Mouse (Mus musculus) lung, embryonic 16.5 days (tissue): ENCODE measurements around the gene Hist1h2bf. TPM values are rescaled to one million over a fixed set of nuclear protein-coding genes. Genes with fewer than 3 reads are reported as not detected.
A peak's percentile ranks its signal among the peaks of the same experiment; 100 is the strongest.
"Not testable (repeated sequence)": the region's sequence is repeated elsewhere in the genome, so short reads cannot be mapped to it uniquely, and the experiment has no call there.

Experiments used
- ATAC-seq: fragments of 200-750 bp; cut with Nextera tagmentation; 2 replicates; pipeline ENCODE4 v1.8.0; 2017; ENCODE audit warnings: low read depth, mild to moderate bottlenecking, moderate library complexity
- H3K27ac ChIP-seq: fragments of 300-500 bp; sonication (generic); 2 replicates; pipeline ENCODE4 v1.5.1; 2014; ENCODE audit warnings: mild to moderate bottlenecking, control low read depth, low read length
- H3K27me3 ChIP-seq: fragments of 300-500 bp; sonication (generic); 2 replicates; pipeline ENCODE4 v1.6.1; 2014; ENCODE audit warnings: low read depth, low read length, mixed read lengths; ENCODE audit not compliant: control insufficient read depth, insufficient read depth
- H3K36me3 ChIP-seq: fragments of 300-500 bp; sonication (generic); 2 replicates; pipeline ENCODE4 v1.6.1; 2014; ENCODE audit warnings: low read length; ENCODE audit not compliant: control insufficient read depth, insufficient read depth
- H3K4me1 ChIP-seq: fragments of 300-500 bp; sonication (generic); replicated peaks from 2 replicates; pipeline ENCODE4 v1.6.1; 2014; ENCODE audit warnings: low read length, mixed read lengths; ENCODE audit not compliant: control insufficient read depth, insufficient read depth
- H3K4me2 ChIP-seq: fragments of 300-500 bp; sonication (generic); 2 replicates; pipeline ENCODE4 v1.6.1; 2014; ENCODE audit warnings: low read depth, low read length, control low read depth
- H3K4me3 ChIP-seq: fragments of 300-500 bp; sonication (generic); 2 replicates; pipeline ENCODE4 v1.5.1; 2014; ENCODE audit warnings: mild to moderate bottlenecking, low read length, control low read depth
- H3K9ac ChIP-seq: fragments of 300-500 bp; sonication (generic); 2 replicates; pipeline ENCODE4 v1.6.1; 2014; ENCODE audit warnings: low read length, control low read depth
- H3K9me3 ChIP-seq: fragments of 300-500 bp; sonication (generic); 2 replicates; pipeline ENCODE4 v1.6.1; 2016; ENCODE audit warnings: low read length; ENCODE audit not compliant: control insufficient read depth
- WGBS: fragments of 180-500 bp; shearing (Covaris S2); extraction: QIAGEN DNeasy Blood & Tissue Kit; methylation state at CpG from one replicate; pipeline ENCODE4 v1.1.7; 2014; 5-methylcytosine and 5-hydroxymethylcytosine counted together
- polyA plus RNA-seq: library from polyadenylated mRNA; unstranded; fragments of >200 nt; fragmentation: Nextera tagmentation; extraction: Ambion mirVana; gene quantifications from 2 replicates; pipeline ENCODE4 v1.2.1, GENCODE M21; 2015

The Hist1h2bf gene
- 4.8 and 6.8 TPM in 2 replicates for polyA plus RNA-seq

GRCm38 (mm10) chr13:23573898-23574524, at the start of gene Hist1h2bf, which contains the start of gene Hist1h2ad:
Hist1h2bf (minus strand) TSS chr13:23574196.
Hist1h2ad (plus strand) TSS chr13:23574381.
- H3K27me3 ChIP-seq, H3K4me1 ChIP-seq, H3K36me3 ChIP-seq, H3K9me3 ChIP-seq: not testable (repeated sequence)
- peak; percentile 89 for ATAC-seq
- Histone ChIP-seq H3K4me3 (peak within 1 kb of the TSS; percentile 52), H3K27ac (peak within 1 kb of the TSS; percentile 91), H3K4me2 (peak within 1 kb of the TSS; percentile 85), H3K9ac (peak within 1 kb of the TSS; percentile 70)
- WGBS: 0% methylated on average over 27 of the region's 42 CpGs

GRCm38 (mm10) chr13:23622861-23623450, 49.0 kb upstream of the Hist1h2bf start:
- Histone ChIP-seq H3K27ac (peak overlapping the region; percentile 75), H3K4me3 (peak overlapping the region; percentile 65), H3K36me3 (no peaks in the 10 kb centered on the region), H3K4me1 (peaks cover 9% of the 10 kb centered on the region), H3K9ac (peak overlapping the region; percentile 53), H3K4me2 (peak overlapping the region; percentile 82), H3K9me3 (no peaks in the 10 kb centered on the region), H3K27me3 (no peaks in the 10 kb centered on the region)
- ATAC-seq: no peak
- WGBS: 26% methylated on average over 7 of the region's 7 CpGs

GRCm38 (mm10) chr13:23622175-23622671, 48.2 kb upstream of the Hist1h2bf start, which contains the start of gene Hist1h1e:
Hist1h1e (minus strand) TSS chr13:23622558.
- peak; percentile 93 for ATAC-seq
- H3K4me2 ChIP-seq: peak within 1 kb of the TSS; percentile 82
- not testable (repeated sequence) for H3K36me3 ChIP-seq, H3K4me1 ChIP-seq, H3K27me3 ChIP-seq, H3K9me3 ChIP-seq
- H3K27ac ChIP-seq: peak within 1 kb of the TSS; percentile 98
- peak within 1 kb of the TSS; percentile 65 for H3K4me3 ChIP-seq
- H3K9ac ChIP-seq: peak within 1 kb of the TSS; percentile 89
- WGBS: under 1% methylated on average over 46 of the region's 53 CpGs

GRCm38 (mm10) chr13:23621532-23622174, 47.7 kb upstream of the Hist1h2bf start:
- peak; percentile 87 for ATAC-seq
- under 1% methylated on average over 18 of the region's 18 CpGs for WGBS
- H3K27me3 ChIP-seq: no peaks in the 10 kb centered on the region
- H3K27ac ChIP-seq: peak overlapping the region; percentile 98
- H3K4me2 ChIP-seq: peak overlapping the region; percentile 82
- no peaks in the 10 kb centered on the region for H3K36me3 ChIP-seq
- peak overlapping the region; percentile 89 for H3K9ac ChIP-seq
- H3K9me3 ChIP-seq: no peaks in the 10 kb centered on the region
- H3K4me3 ChIP-seq: peak overlapping the region; percentile 65
- peaks cover 9% of the 10 kb centered on the region for H3K4me1 ChIP-seq

- peak; percentile 88 for ATAC-seq
- under 1% methylated on average over 27 of the region's 27 CpGs for WGBS
- no peaks in the 10 kb centered on the region for H3K9me3 ChIP-seq
These were observed 46.9 kb upstream of the Hist1h2bf start, which contains the start of gene Hist1h2be for GRCm38 (mm10) chr13:23620733-23621531. Hist1h2be (minus strand) TSS chr13:23621124.

GRCm38 (mm10) chr13:23620056-23620732, 46.2 kb upstream of the Hist1h2bf start:
- 32% methylated on average over 12 of the region's 12 CpGs for WGBS
- no peaks in the 10 kb centered on the region for H3K27me3 ChIP-seq
- peak overlapping the region; percentile 82 for H3K4me2 ChIP-seq
- H3K9me3 ChIP-seq: no peaks in the 10 kb centered on the region
- H3K4me3 ChIP-seq: peak overlapping the region; percentile 65
- peak overlapping the region; percentile 89 for H3K9ac ChIP-seq
- H3K36me3 ChIP-seq: no peaks in the 10 kb centered on the region
- no peak for ATAC-seq
- peaks cover 9% of the 10 kb centered on the region for H3K4me1 ChIP-seq
- H3K27ac ChIP-seq: peak overlapping the region; percentile 98

More at GRCm38 (mm10) chr13:23620733-23621531, 46.9 kb upstream of the Hist1h2bf start, which contains the start of gene Hist1h2be:
- peak within 1 kb of the TSS; percentile 98 for H3K27ac ChIP-seq
- peak within 1 kb of the TSS; percentile 89 for H3K9ac ChIP-seq
- no peaks in the 10 kb centered on the region for H3K36me3 ChIP-seq
- peak within 1 kb of the TSS; percentile 82 for H3K4me2 ChIP-seq
- H3K4me3 ChIP-seq: peak within 1 kb of the TSS; percentile 65
- H3K27me3 ChIP-seq: no peaks in the 10 kb centered on the region
- H3K4me1 ChIP-seq: peaks cover 9% of the 10 kb centered on the region

- Histone ChIP-seq H3K36me3 (no peaks in the 10 kb centered on the region), H3K9ac (no peak overlapping the region), H3K9me3 (no peaks in the 10 kb centered on the region), H3K4me2 (no peak overlapping the region), H3K4me3 (no peak overlapping the region), H3K27ac (no peak overlapping the region), H3K4me1 (no peaks in the 10 kb centered on the region), H3K27me3 (no peaks in the 10 kb centered on the region)
- ATAC-seq: no peak
- WGBS: 84% methylated on average over 3 of the region's 3 CpGs
These were observed 37.6 kb upstream of the Hist1h2bf start for GRCm38 (mm10) chr13:23611638-23612037.

- Histone ChIP-seq H3K27me3 (no peaks in the 10 kb centered on the region), H3K9me3 (no peaks in the 10 kb centered on the region), H3K36me3 (no peaks in the 10 kb centered on the region), H3K27ac (no peak overlapping the region), H3K4me1 (no peaks in the 10 kb centered on the region), H3K4me3 (no peak overlapping the region), H3K9ac (no peak overlapping the region), H3K4me2 (no peak overlapping the region)
- WGBS: 79% methylated on average over 2 of the region's 2 CpGs
- ATAC-seq: no peak
These were observed 36.4 kb upstream of the Hist1h2bf start for GRCm38 (mm10) chr13:23610393-23610792.
